Mouse (Mus musculus): ENCODE results near the gene Srebf1. TPM values are rescaled to one million over a fixed set of nuclear protein-coding genes. Genes with fewer than 3 reads are reported as not detected.

Gene Srebf1
- total RNA-seq (2014; fragmentation: Nextera tagmentation) (73.1 and 92.3 TPM in 2 replicates), total RNA-seq (2017) (32.3 and 80.9 TPM in 2 replicates)

GRCm38 (mm10) chr11:60222469-60223236 lies at the start of gene Srebf1:
Gene Srebf1, minus strand, starts transcription at chr11:60222581.
- peak; percentile 76 for ATAC-seq (replicated peaks; ENCODE audit: low FRiP score, low TSS enrichment, poor library complexity, severe bottlenecking)

- no peak for ATAC-seq (replicated peaks; ENCODE audit: low FRiP score, low TSS enrichment, poor library complexity, severe bottlenecking)
These were observed 46.2 kb upstream of the Srebf1 start for GRCm38 (mm10) chr11:60268563-60268962.

- no peak for ATAC-seq (replicated peaks; ENCODE audit: low FRiP score, low TSS enrichment, poor library complexity, severe bottlenecking)
These were observed 43.0 kb upstream of the Srebf1 start for GRCm38 (mm10) chr11:60265271-60265985.

- no peak for ATAC-seq (replicated peaks; ENCODE audit: low FRiP score, low TSS enrichment, poor library complexity, severe bottlenecking)
These were observed 42.3 kb upstream of the Srebf1 start for GRCm38 (mm10) chr11:60264651-60265050.

- no peak for ATAC-seq (replicated peaks; ENCODE audit: low FRiP score, low TSS enrichment, poor library complexity, severe bottlenecking)
These were observed 40.0 kb upstream of the Srebf1 start for GRCm38 (mm10) chr11:60262396-60262795.

- no peak for ATAC-seq (replicated peaks; ENCODE audit: low FRiP score, low TSS enrichment, poor library complexity, severe bottlenecking)
These were observed 38.4 kb upstream of the Srebf1 start for GRCm38 (mm10) chr11:60260743-60261142.

- ATAC-seq (replicated peaks; ENCODE audit: low FRiP score, low TSS enrichment, poor library complexity, severe bottlenecking), result no peak
These were observed 35.3 kb upstream of the Srebf1 start for GRCm38 (mm10) chr11:60257696-60258095.

- no peak for ATAC-seq (replicated peaks; ENCODE audit: low FRiP score, low TSS enrichment, poor library complexity, severe bottlenecking)
These were observed 34.3 kb upstream of the Srebf1 start for GRCm38 (mm10) chr11:60256713-60257112.

GRCm38 (mm10) chr11:60256176-60256681 lies 33.8 kb upstream of the Srebf1 start:
- ATAC-seq (replicated peaks; ENCODE audit: low FRiP score, low TSS enrichment, poor library complexity, severe bottlenecking), result no peak

- ATAC-seq (replicated peaks; ENCODE audit: low FRiP score, low TSS enrichment, poor library complexity, severe bottlenecking), result no peak
These were observed 33.3 kb upstream of the Srebf1 start for GRCm38 (mm10) chr11:60255639-60256038.

GRCm38 (mm10) chr11:60255181-60255580 lies 32.8 kb upstream of the Srebf1 start:
- ATAC-seq (replicated peaks; ENCODE audit: low FRiP score, low TSS enrichment, poor library complexity, severe bottlenecking), result no peak

GRCm38 (mm10) chr11:60254308-60254707 lies 31.9 kb upstream of the Srebf1 start:
- no peak for ATAC-seq (replicated peaks; ENCODE audit: low FRiP score, low TSS enrichment, poor library complexity, severe bottlenecking)

- no peak for ATAC-seq (replicated peaks; ENCODE audit: low FRiP score, low TSS enrichment, poor library complexity, severe bottlenecking)
These were observed 31.2 kb upstream of the Srebf1 start for GRCm38 (mm10) chr11:60253546-60253945.

- ATAC-seq (replicated peaks; ENCODE audit: low FRiP score, low TSS enrichment, poor library complexity, severe bottlenecking), result peak; percentile 80
These were observed 28.7 kb upstream of the Srebf1 start for GRCm38 (mm10) chr11:60250971-60251643.

GRCm38 (mm10) chr11:60249885-60250284 lies 27.5 kb upstream of the Srebf1 start:
- ATAC-seq (replicated peaks; ENCODE audit: low FRiP score, low TSS enrichment, poor library complexity, severe bottlenecking), result no peak

GRCm38 (mm10) chr11:60248596-60249404 lies 26.4 kb upstream of the Srebf1 start:
- ATAC-seq (replicated peaks; ENCODE audit: low FRiP score, low TSS enrichment, poor library complexity, severe bottlenecking), result no peak

GRCm38 (mm10) chr11:60247753-60248550 lies 25.6 kb upstream of the Srebf1 start:
- no peak for ATAC-seq (replicated peaks; ENCODE audit: low FRiP score, low TSS enrichment, poor library complexity, severe bottlenecking)

GRCm38 (mm10) chr11:60246077-60246476 lies 23.7 kb upstream of the Srebf1 start:
- ATAC-seq (replicated peaks; ENCODE audit: low FRiP score, low TSS enrichment, poor library complexity, severe bottlenecking), result no peak
